Mouse (Mus musculus) lung, embryonic 14.5 days (tissue): ENCODE measurements around the gene Zhx3. TPM values are rescaled to one million over a fixed set of nuclear protein-coding genes. Genes with fewer than 3 reads are reported as not detected.
A peak's percentile ranks its signal among the peaks of the same experiment; 100 is the strongest.

Experiments used
- ATAC-seq: fragments of 200-750 bp; cut with Nextera tagmentation; 2 replicates; pipeline ENCODE4 v1.8.0; 2017; ENCODE audit warnings: mild to moderate bottlenecking, moderate TSS enrichment, moderate library complexity; ENCODE audit not compliant: insufficient read depth
- DNase-seq: peaks from one replicate; pipeline ENCODE4 v3.0.0-alpha.2; 2015
- H3K27ac ChIP-seq: fragments of 300-500 bp; sonication (generic); 2 replicates; pipeline ENCODE4 v1.5.1; 2014; ENCODE audit warnings: low read depth, mild to moderate bottlenecking, moderate library complexity
- H3K27me3 ChIP-seq: fragments of 300-500 bp; sonication (generic); 2 replicates; pipeline ENCODE4 v1.6.1; 2014; ENCODE audit warnings: low read length, control low read depth; ENCODE audit not compliant: insufficient read depth
- H3K36me3 ChIP-seq: fragments of 300-500 bp; sonication (generic); 2 replicates; pipeline ENCODE4 v1.6.1; 2014; ENCODE audit warnings: control low read depth; ENCODE audit not compliant: insufficient read depth
- H3K4me1 ChIP-seq: fragments of 300-500 bp; sonication (generic); 2 replicates; pipeline ENCODE4 v1.6.1; 2014; ENCODE audit warnings: antibody characterized with exemption, control low read depth; ENCODE audit not compliant: insufficient read depth
- H3K4me2 ChIP-seq: fragments of 300-500 bp; sonication (generic); 2 replicates; pipeline ENCODE4 v1.6.1; 2014; ENCODE audit warnings: mild to moderate bottlenecking
- H3K4me3 ChIP-seq: fragments of 300-500 bp; sonication (generic); 2 replicates; pipeline ENCODE4 v1.5.1; 2014; ENCODE audit warnings: low read depth, low read length
- H3K9ac ChIP-seq: fragments of 300-500 bp; sonication (generic); 2 replicates; pipeline ENCODE4 v1.6.1; 2014
- H3K9me3 ChIP-seq: fragments of 300-500 bp; sonication (generic); 2 replicates; pipeline ENCODE4 v1.6.1; 2016; ENCODE audit warnings: low read depth, low read length, control low read depth
- CTCF ChIP-seq: IDR thresholded peaks from 2 replicates; pipeline ENCODE4 v1.5.1; 2016; ENCODE audit warnings: antibody characterized with exemption, low read depth
- WGBS: fragments of 180-500 bp; shearing (Covaris S2); extraction: QIAGEN DNeasy Blood & Tissue Kit; methylation state at CpG from one replicate; pipeline ENCODE4 v1.1.7; 2014; 5-methylcytosine and 5-hydroxymethylcytosine counted together
- polyA plus RNA-seq: library from polyadenylated mRNA; unstranded; fragments of >200 nt; fragmentation: Nextera tagmentation; extraction: Ambion mirVana; gene quantifications from 2 replicates; pipeline ENCODE4 v1.2.1, GENCODE M21; 2014

The Zhx3 gene
- polyA plus RNA-seq, 1 experiment from 2014 or later = 13.0 TPM

DNA sequence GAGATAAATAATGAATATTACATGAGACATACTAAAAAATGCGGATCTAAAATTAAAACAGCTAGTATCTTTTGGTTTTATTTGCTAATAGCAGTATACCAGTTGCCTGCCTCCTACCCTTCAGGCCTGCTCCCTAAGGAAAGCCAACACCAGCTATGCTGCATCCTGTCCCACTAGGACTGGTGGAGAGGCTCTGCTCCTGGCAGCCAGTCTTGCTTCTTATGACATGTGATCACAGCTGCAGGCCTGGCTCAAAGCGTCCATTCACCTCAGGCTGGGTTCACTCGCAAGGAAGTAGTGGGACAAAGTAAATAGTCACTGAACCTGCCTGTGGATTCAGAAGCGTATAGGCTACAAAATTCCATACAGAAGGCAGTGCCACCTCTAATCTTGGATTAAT lies 11.1 kb upstream of the Zhx3 start:
- Histone ChIP-seq H3K4me2 (no peak overlapping the region), H3K4me3 (no peak overlapping the region), H3K4me1 (0 out of 2 replicates have a peak, but pooled peaks cover 4% of the 10 kb centered on the region), H3K27ac (no peak overlapping the region), H3K36me3 (no peaks in the 10 kb centered on the region), H3K9ac (no peak overlapping the region), H3K27me3 (no peaks in the 10 kb centered on the region), H3K9me3 (no peaks in the 10 kb centered on the region)
- TF ChIP-seq CTCF = no peak
- DNase-seq (no peak), ATAC-seq (no peak)
- WGBS = 57% methylated on average over 4 of the region's 4 CpGs

DNA sequence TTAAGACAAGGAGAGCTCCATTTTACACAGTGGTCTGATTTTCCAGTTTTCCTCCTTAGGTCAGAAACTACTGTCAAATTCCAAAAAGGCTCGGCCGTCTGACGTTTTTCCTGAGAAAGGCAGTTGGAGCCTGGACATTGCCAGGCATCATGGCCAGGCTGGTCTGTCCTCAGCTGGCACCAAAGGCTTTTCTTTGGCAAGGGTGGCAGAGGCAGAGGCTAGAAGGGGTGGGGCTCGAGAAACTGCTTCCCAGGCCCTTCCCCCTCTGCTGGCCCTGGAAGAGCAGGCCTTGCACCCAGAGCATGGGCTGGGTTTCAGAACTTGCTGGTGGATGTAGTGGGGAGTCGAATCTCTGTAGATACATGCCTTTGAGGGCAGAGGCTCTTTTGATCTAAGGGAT lies 9.6 kb upstream of the Zhx3 start:
- Histone ChIP-seq H3K4me2 (no peak overlapping the region), H3K36me3 (no peaks in the 10 kb centered on the region), H3K9me3 (no peaks in the 10 kb centered on the region), H3K9ac (no peak overlapping the region), H3K4me3 (no peak overlapping the region), H3K27ac (no peak overlapping the region), H3K4me1 (no peaks in the 10 kb centered on the region), H3K27me3 (no peaks in the 10 kb centered on the region)
- ATAC-seq = no peak
- 73% methylated on average over 5 of the region's 5 CpGs for WGBS
- no peak for TF ChIP-seq CTCF
- DNase-seq = no peak

DNA sequence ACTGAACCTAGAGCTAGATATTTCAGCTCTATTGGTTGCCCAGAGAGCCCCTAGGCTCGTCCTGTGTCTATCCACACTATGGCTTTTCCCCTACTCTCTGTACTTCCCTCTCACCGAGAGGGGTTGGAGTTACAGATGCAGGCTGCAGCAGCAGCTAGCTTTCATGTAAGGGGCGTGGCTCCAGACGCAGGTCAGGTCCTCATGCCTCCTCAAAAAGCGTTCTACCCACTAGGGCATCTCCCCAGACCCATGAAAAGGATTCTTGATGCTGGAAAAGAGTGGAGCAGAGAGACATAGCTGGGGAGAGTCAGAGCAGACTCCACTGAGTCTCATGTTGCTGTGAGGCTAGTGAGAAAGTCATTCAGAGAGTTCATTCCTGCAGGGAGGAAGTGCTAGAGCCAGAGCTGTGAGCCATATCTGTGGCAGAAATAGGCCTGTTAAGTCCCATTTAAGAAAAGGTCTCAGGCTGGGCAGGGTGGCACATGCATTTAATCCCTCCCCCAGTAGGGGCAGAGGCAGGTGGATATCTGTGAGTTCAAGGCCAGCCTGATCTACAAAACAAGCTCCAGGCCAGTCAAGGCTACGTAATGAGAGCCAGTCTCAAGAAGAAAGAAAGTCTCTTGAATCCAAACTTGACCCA lies 8.8 kb upstream of the Zhx3 start:
- no peaks in the 10 kb centered on the region for H3K4me1 ChIP-seq
- 47% methylated on average over 6 of the region's 6 CpGs for WGBS
- H3K9ac ChIP-seq = no peak overlapping the region
- H3K36me3 ChIP-seq = no peaks in the 10 kb centered on the region
- no peaks in the 10 kb centered on the region for H3K9me3 ChIP-seq
- H3K4me2 ChIP-seq = no peak overlapping the region
- H3K27ac ChIP-seq = no peak overlapping the region
- H3K27me3 ChIP-seq = no peaks in the 10 kb centered on the region
- no peak for TF ChIP-seq CTCF
- DNase-seq (no peak), ATAC-seq (no peak)
- no peak overlapping the region for H3K4me3 ChIP-seq

DNA sequence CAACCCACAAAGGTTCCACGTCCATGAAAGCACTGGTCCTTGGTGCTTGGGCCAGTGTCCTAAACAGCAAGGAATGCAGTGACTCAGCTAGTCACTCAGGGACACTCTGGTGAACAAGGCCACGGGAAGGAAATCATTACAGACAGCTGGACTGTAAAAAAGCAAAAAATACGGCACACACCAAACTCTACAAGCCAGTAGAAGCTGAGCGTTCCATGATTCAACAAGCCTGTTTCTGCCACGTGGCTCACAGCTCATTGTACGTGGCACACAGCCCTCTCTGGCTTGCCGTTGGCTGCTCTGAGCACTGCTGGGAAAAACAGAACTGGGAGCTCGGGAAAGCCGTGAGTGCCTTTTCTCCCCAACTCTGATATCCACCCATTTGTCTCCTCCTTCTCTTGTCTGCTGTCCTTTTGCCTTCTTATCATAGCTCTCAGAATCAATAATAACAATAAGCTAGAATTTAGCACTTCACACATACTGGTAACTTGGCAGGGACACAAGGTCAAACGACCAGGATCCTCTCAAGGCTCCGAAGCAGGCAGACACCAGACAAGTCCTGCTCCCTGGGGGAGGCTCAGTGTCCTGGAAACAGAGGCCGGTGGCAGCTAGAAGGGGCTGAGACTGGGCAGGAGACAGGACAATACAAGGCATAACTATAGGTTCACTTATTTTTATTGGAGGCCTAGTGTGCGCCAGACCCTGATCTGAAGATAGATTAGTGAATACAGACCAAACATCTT lies 7.8 kb upstream of the Zhx3 start, which contains the start of gene Lpin3:
Lpin3 (plus strand) TSS at position 218 of the 743 bp plus-strand sequence.
- WGBS = 41% methylated on average over 13 of the region's 13 CpGs
- no peaks in the 10 kb centered on the region for H3K4me1 ChIP-seq
- H3K4me3 ChIP-seq = no peak within 1 kb of the TSS
- H3K27ac ChIP-seq = no peak within 1 kb of the TSS
- ATAC-seq = 0 out of 2 replicates have a peak, but pooled peaks have one; percentile 50
- no peaks in the 10 kb centered on the region for H3K27me3 ChIP-seq
- no peak for TF ChIP-seq CTCF
- no peak within 1 kb of the TSS for H3K9ac ChIP-seq
- H3K36me3 ChIP-seq = no peaks in the 10 kb centered on the region
- no peak within 1 kb of the TSS for H3K4me2 ChIP-seq
- H3K9me3 ChIP-seq = no peaks in the 10 kb centered on the region
- DNase-seq = peak; percentile 67

DNA sequence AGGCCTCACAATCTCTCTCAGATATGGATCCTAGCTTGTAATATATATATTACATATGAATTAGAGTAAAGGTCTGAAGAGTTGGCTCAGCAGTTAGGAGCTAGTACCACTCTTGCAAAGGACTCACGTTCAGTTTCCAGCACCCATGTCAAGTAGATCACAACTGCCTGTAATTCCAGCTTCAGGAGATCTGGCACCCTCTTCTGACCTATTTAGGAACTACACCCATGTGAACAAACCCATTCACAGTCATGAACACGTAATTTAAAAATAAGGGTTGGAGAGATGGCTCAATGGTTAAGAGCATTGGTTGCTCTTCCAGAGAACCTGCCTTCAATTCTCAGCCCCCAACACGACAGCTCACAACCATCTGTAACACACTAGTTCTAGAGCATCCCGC lies 3.3 kb upstream of the Zhx3 start:
- Histone ChIP-seq H3K27me3 (no peaks in the 10 kb centered on the region), H3K4me3 (no peak overlapping the region), H3K9me3 (no peaks in the 10 kb centered on the region), H3K4me1 (no peaks in the 10 kb centered on the region; the same call in 1 of the 2 replicates), H3K9ac (no peak overlapping the region), H3K4me2 (no peak overlapping the region), H3K27ac (no peak overlapping the region), H3K36me3 (no peaks in the 10 kb centered on the region)
- DNase-seq (no peak), ATAC-seq (no peak)
- WGBS = 85% methylated on average over 4 of the region's 4 CpGs
- TF ChIP-seq CTCF = peak; percentile 44

DNA sequence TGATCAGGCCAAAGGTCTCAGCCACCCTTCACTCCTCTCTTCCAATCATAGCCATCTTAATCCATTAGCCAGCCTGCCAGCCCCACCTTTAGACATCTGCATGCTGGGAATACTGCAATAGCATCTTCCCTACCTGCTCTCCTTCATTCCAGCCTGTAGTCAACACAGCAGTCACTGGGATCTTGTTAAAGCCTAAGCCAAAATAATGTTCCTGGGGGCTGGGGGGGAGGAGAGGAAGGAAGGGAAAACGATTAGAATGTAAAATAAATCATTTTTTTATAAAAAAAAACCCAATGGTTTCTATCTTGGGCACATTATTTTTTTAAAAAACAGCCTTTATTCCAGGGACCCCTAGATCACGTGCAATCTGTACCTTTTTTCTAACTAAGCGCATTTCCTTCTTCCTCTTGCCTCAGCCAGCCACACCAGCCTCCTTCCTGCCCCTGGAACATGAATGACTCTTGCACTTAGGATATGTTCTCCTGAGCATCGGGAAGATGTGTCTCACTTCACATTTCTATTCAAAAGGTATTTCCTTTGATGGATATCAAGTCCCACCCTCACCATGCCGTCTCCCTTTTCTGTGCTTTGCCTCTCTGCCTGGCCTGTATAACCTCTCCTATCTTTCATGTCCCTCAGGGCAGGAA lies 1.6 kb upstream of the Zhx3 start:
- H3K27ac ChIP-seq = no peak overlapping the region
- no peaks in the 10 kb centered on the region for H3K9me3 ChIP-seq
- DNase-seq = no peak
- H3K4me3 ChIP-seq = no peak overlapping the region
- no peak overlapping the region for H3K9ac ChIP-seq
- H3K36me3 ChIP-seq = no peaks in the 10 kb centered on the region
- H3K4me1 ChIP-seq = no peaks in the 10 kb centered on the region; the same call in 1 of the 2 replicates
- 60% methylated on average over 5 of the region's 5 CpGs for WGBS
- no peak overlapping the region for H3K4me2 ChIP-seq
- no peak for ATAC-seq
- no peaks in the 10 kb centered on the region for H3K27me3 ChIP-seq
- TF ChIP-seq CTCF = no peak

DNA sequence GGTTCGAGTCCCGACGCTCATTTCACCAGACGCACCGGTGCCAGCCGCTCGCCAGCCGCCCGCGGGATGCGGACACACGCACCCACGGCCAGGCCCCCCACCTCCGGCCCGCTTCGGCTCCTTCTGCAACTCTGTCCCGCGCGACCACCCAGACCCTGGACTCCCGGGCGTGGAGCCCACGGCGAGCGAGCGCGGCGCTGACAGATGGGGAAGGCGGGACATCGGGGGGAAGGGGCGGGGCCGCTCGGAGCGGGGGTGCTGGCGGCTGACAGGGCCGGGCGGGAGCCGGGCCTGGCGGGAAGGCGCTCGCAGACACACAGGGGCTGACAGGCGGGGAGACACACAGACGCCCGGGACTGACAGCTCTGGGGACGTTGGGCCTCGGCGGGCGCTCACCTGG lies 403 bp downstream of the Zhx3 start:
- ATAC-seq = peak; percentile 90
- H3K4me3 ChIP-seq = peak overlapping the region; percentile 90
- no peaks in the 10 kb centered on the region for H3K36me3 ChIP-seq
- H3K27ac ChIP-seq = peak overlapping the region; percentile 97
- under 1% methylated on average over 43 of the region's 47 CpGs for WGBS
- H3K27me3 ChIP-seq = no peaks in the 10 kb centered on the region
- H3K9me3 ChIP-seq = no peaks in the 10 kb centered on the region
- peak; percentile 76 for DNase-seq
- peak overlapping the region; percentile 83 for H3K4me2 ChIP-seq
- H3K9ac ChIP-seq = peak overlapping the region; percentile 92
- no peaks in the 10 kb centered on the region; the same call in 1 of the 2 replicates for H3K4me1 ChIP-seq
- no peak for TF ChIP-seq CTCF
